Mouse (Mus musculus): ENCODE measurements at regions not wholly inside any gene's neighbourhood (a gene's known extent, or its start where the extent isn't known, plus 50 kb on each side); places are given as distances from the start of the nearest gene placed in this dataset.

GRCm38 (mm10) chr2:169098591-169098990 lies 143.2 kb upstream of the Zfp64 start:
- TF ChIP-seq CTCF (IDR thresholded peaks at IDR 0.05; ENCODE audit: low read depth) (no peak), EP300 (IDR thresholded peaks at IDR 0.05; ENCODE audit: low read depth) (no peak)
